Mouse (Mus musculus): Measurements from ENCODE around the gene Kidins220.

Kidins220 gene

GRCm38 (mm10) chr12:25027416-25027815 lies 52.7 kb downstream of the Kidins220 start:
- DNase-seq (ENCODE audit: low spot score), result peak; percentile 24

DNA sequence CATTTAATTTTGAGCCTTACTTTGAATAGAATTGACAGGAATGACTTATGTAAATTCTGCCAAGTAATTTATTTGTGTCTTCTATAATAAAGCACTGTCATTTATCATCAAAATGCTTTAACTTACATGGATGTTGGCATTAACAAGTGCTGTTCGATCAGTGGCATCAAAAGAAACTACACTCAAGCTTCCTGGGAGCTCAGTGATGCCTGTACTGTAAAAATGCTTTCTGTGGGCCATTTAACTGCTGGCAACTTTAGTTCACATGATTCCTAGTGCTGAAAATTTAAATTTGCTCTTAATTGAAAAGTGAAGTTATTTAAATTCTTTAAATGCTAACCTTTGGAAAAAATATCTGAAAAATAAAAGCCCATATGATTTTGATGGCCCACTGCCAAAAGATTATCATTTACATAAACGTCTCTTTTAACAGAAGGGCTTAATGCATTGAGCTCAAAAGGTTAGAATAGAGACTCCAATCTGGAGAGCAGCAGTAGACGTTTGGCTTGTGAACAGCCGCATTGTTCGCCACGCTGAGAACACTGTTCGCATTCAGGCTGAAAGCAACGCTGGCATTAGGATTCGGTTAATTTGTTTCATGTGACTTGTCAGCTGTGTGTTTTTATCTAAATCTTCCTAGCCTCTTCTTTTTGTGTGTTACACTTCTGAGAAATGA lies 59.1 kb downstream of the Kidins220 start:
- peak; percentile 55 for DNase-seq (ENCODE audit: low spot score)

DNA sequence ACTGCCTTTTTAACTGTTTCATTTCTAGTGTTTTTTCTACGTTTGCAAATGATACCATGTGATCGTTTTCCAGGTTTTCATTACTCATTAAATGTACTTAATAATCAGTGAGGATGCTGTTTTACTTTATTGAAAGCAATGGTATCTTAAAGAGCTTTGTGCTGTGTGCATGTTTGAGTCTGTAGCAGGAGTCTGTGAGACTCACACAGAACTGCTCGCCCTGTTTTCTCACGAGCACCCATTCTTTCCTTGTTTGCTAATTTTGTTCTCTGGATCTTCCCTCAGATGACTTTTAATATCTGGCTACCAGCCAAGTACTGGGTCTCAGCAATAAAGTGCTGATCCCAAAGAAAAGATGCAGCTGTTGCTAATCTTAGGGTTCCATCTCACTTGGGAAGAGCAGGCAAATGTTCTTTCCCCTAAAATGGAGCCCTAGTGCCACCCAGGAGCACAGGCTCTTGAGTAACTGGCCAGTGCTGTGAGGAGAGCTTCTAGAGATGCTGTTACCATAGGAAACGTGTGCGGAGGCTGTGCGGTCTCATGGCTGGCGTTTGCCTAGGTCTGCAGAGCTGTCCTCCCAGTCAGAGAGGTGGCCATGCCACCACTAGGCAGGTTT lies 59.7 kb downstream of the Kidins220 start:
- DNase-seq (ENCODE audit: low spot score), result no peak

- no peak for DNase-seq (ENCODE audit: low spot score)
These were observed 61.3 kb downstream of the Kidins220 start for GRCm38 (mm10) chr12:25036024-25036423.

- no peak for DNase-seq (ENCODE audit: low spot score)
These were observed 62.5 kb downstream of the Kidins220 start for GRCm38 (mm10) chr12:25037222-25037621.

DNA sequence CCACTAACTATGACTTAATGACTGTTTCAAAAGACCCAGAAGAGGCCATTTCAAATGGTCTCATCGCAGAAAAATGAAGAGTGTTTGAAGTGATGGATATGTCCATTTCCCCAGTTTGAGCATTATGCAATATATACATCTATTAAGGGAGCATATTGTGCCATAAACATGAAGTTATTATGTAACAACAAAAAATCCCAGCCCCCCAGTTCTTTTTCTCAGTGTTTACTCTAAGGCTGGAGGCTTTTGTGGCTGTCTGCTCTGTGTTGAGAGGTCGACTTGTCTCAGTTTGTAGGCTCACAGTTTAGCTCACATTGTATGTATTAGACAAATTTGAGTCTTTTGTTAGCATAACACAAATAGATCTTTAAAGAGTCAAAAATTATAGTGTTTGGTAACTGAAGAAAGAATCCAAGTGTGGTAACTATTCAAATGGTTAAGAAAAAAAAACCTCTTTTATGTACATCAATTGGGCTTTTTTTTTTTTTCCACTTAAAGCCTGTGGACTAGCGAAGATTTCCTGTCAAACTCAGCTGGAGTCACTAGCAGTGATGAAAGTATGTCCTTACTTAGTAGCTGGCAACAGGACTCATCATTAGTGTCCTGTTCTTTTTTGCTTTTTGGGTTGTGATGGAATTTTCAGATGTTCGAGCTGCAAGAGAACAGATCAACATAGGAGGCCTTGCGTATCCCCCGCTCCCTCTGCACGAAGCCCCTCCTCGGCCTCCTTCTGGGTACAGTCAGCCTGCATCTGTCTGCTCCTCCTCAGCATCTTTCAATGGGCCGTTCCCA lies 63.2 kb downstream of the Kidins220 start:
- no peak for DNase-seq (ENCODE audit: low spot score)

- no peak for DNase-seq (ENCODE audit: low spot score)
These were observed 69.3 kb downstream of the Kidins220 start for GRCm38 (mm10) chr12:25044056-25044455.

- DNase-seq (ENCODE audit: low spot score), result no peak
These were observed 69.9 kb downstream of the Kidins220 start for GRCm38 (mm10) chr12:25044579-25044978.

- no peak for DNase-seq (ENCODE audit: low spot score)
These were observed 74.5 kb downstream of the Kidins220 start for GRCm38 (mm10) chr12:25049253-25049652.

- DNase-seq (ENCODE audit: low spot score), result no peak
These were observed 79.8 kb downstream of the Kidins220 start for GRCm38 (mm10) chr12:25054511-25054910.

- DNase-seq (ENCODE audit: low spot score), result no peak
These were observed 80.2 kb downstream of the Kidins220 start for GRCm38 (mm10) chr12:25054963-25055362.

- DNase-seq (ENCODE audit: low spot score), result no peak
These were observed 84.9 kb downstream of the Kidins220 start for GRCm38 (mm10) chr12:25059487-25060200.

DNA sequence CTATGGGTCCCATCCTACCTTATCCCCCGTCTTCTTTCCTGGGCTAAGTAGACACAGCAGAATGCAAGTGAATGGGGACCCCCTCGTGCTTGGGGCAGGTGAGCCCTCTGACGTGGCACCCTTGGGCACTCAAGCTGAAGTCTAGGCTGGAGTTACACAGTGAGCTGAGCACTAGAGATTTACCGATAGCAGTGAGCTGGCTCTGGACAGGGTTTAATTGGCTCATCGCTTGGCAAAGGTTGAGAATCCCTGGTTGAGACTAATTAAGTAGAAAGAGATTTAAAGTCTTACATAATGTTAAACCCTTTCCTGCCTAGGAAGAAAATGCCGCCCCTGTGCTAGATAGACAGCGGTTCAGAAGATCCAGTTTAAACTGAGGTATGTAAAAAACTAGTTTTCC lies 86.2 kb downstream of the Kidins220 start:
- no peak for DNase-seq (ENCODE audit: low spot score)

DNA sequence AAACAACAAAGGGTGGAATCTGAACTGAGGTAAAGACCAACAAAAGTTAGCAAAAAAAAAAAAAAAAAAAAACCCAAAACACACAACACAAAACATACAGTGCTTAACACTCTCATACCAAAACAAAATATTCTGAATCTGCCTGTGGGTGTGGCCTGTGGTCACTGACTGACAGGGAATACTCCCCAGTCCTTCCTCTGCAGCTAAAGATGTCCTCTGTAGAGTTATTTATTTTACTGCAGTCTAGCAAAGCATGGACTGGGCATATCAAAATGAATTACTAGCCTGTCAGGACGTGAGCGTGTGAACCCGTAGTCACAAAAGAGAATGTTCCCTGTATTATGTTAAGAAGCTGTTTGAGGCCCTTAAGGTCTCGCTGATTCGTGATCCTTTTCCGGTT lies 87.5 kb downstream of the Kidins220 start:
- DNase-seq (ENCODE audit: low spot score), result no peak

DNA sequence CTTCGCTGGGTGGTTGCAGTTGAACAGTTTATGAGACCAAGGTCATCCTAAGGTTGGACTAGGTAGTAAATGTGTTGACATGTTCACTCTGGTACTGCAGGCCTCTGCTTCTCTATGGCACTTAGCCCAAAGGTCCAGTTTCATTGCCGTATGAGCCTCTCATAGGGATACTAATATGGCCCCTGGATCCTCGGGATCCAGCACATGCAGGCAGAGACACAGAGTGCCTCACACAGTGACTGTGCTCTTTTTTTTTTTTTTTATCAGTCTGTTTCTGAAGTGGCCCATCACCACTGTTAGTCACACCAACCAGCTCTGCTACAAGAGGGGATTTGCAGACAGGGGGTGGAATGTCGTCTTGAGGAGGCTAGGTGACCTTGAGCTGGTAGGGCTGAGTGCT lies 98.6 kb downstream of the Kidins220 start:
- no peak for DNase-seq (ENCODE audit: low spot score)

DNA sequence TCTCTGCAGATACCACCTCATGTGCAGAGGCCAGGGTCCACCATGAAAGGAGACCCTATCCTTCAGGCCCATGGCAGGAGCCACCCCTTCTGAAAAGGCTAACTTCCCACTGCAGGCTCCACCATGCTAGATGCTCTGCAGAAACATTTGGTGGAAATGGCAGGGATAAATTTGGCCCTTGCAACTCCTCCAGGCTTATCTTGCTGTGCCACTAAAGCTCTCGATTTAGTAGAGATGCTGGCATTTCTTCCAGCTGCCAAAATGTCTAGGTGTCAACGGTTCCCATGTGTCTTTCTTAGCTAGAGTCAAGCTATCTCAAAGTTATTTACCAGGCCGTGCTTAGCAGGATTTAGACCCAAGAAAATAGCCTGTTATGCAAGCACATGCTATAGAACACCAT lies 99.6 kb downstream of the Kidins220 start:
- no peak for DNase-seq (ENCODE audit: low spot score)

GRCm38 (mm10) chr12:25083260-25084178 lies 108.8 kb downstream of the Kidins220 start:
- DNase-seq (ENCODE audit: low spot score), result no peak

DNA sequence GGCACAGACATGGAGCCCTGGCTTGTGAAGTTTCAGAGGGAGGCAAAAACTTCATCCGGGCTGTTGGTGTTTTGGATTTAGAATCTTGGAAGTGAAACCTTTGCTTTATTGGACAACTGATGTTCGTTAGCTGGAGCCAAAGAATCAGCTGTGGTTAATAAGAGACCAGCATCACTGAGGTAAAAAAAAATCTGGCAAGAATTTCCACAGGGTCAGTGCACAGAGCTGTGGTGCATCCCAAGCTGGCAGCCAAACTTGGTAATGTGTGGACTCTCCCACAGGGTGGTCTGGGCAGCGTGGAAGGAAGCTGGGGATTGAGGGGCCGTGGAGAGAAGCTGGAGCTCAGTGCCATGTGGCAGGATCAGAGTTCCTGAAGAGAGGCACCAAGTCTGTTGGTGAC lies 112.2 kb downstream of the Kidins220 start:
- DNase-seq (ENCODE audit: low spot score), result no peak

DNA sequence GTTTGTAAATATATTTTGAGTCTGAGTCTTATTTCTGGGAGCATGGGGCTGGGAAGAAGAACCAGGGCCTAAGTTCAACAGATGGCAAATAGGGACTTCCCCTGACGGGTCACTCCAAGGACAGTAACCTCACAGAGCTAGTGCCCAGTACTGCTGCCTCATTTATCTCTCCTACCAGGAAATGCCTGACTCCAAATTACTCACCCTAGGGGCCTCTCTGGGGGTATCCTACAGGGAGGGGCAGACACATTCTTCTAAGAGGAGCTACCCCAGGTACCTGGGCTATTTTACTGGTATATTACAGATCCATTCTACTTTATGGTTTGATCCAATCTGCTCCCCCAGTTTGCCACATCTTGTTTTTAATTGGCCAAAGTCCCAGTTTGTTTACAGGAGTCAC lies 114.7 kb downstream of the Kidins220 start:
- DNase-seq (ENCODE audit: low spot score), result no peak

DNA sequence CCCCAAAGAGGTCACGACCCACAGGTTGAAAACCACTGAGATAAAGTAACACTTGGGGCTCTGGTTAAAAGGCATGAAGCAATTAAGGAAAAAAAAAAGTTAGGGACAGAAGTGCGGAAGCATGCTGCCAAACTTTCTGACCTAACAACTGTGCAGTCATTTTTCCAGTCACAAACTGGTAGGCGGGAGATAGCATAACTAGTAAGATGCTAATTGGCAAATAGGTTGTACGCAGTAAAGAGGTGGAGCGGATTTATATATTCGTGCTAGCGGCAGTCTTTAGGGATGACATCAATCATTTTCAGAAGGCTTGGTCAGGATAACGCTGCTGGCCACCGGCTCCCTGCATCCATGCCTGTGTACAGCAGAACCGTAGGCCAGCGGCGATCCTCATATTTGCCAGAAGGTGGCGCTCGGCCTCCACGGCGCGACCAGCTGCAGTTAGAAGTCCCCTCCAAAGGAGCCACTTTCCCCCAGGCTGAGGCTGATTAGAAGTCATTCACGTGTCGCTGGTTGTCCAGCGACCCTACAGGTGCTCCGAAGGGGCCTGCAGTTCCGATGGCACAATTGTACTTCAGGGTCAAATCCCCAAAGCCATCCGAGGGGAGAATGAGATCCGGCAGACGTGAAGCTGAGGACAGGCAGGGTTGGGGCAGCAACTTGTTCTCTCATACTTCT lies 117.4 kb downstream of the Kidins220 start:
- peak; percentile 82 for DNase-seq (ENCODE audit: low spot score)

GRCm38 (mm10) chr12:25092751-25093211 lies 118.1 kb downstream of the Kidins220 start:
- DNase-seq (ENCODE audit: low spot score), result peak; percentile 53

All from testis, postnatal 14 days (tissue).